Mouse (Mus musculus): ENCODE measurements around the gene Arhgef26.

The Arhgef26 gene

GRCm38 (mm10) chr3:62338044-62338443 is at the start of gene Arhgef26:
Gene Arhgef26 (plus strand): TSS chr3:62338344.
- in situ Hi-C loops (cut with MboI, MseI), result no loop called here

- in situ Hi-C loops (cut with MboI, MseI), result no loop called here
Measured at GRCm38 (mm10) chr3:62310493-62310892, 27.7 kb upstream of the Arhgef26 start.

DNA sequence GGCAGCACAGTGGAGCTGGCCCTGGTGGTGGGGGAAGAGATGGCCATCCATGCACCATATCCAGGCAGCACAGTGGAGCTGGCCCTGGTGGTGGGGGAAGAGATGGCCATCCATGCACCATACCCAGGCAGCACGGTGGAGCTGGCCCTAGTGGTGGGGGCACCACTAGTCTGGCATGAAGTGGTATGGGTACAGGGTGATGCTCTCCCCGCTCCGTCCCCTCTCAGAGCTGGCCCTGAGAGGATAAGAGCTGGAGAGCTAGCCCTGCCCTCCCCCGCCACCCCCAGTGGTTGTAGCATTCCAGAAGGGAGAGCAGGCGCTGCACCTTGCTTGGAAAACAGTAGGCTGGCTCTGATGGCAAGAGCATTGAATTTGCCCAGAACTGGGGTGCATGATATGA is 26.9 kb upstream of the Arhgef26 start:
- in situ Hi-C loops (cut with MboI, MseI), result no loop called here

GRCm38 (mm10) chr3:62324708-62325107 is 13.4 kb upstream of the Arhgef26 start:
- in situ Hi-C loops (cut with MboI, MseI), result no loop called here

DNA sequence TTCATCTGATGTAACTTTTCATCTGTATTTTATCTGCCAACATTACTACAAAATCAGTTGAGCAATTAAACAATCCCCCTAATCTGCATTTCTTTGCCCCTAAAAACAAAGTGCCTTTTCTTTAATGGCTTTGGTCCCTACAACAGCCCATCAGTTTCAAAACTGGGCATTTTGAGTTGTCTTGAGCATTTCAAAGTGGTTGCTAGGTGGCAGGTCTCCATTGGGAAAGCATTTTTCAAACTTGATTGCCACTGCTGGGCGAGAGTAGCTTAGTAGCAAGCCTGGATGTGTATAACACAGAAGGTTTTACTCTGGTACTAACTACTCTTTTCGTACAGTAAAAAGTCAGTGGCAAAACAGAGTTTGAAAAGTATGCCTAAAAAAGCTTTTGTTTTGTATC is 10.2 kb upstream of the Arhgef26 start:
- in situ Hi-C loops (cut with MboI, MseI), result no loop called here

DNA sequence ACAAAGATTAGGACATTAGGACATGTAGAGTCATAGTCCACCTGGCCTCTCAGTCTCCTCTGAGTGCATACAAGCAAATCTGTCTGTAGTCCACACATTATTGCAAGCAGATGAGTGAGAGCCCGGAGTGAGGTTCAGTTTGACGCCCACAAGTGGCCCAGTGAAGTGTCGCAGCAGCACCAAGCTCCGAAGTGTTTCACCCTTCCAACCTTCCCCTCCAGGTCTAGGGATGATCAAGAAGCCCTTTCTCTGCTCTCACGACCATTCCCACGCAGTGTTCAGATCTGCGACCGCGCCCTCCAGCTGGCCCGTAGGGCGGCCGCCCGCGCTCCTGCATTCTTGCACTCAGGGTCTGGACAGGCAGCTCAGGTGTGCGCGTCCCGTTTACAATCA is 313 bp downstream of the Arhgef26 start:
- in situ Hi-C loops (cut with MboI, MseI), result no loop called here

GRCm38 (mm10) chr3:62338854-62339515 is 841 bp downstream of the Arhgef26 start:
- in situ Hi-C loops (cut with MboI, MseI), result no loop called here

DNA sequence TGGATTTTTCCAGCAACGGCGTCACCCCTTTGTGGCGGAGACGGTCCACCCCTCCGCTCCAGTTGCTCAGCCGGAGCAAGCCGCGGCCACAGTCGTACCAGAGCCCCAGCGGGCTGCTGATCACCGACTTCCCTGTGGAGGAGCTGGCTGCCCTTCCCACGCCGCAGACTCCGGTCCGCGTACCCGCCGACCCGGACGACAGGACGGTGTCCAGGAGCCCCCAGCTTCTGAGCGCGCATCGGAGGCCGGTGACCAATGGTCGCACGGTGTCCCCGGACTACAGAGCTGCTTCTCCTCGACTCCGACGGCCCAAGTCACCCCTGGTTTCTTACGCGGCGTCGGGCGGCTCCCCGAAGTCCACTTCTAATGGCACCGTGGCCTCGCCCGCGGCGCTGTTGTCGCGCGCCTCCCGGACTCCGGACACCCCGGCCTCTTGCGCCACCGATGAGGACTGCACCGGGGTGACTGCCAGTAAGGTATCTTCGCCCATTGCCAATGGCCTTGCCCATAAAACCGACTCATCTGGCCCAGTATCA is 1.4 kb downstream of the Arhgef26 start:
- in situ Hi-C loops (cut with MboI, MseI), result no loop called here

- in situ Hi-C loops (cut with MboI, MseI), result no loop called here
Measured at GRCm38 (mm10) chr3:62340154-62340760, 2.1 kb downstream of the Arhgef26 start.

- in situ Hi-C loops (cut with MboI, MseI), result no loop called here
Measured at GRCm38 (mm10) chr3:62340861-62341260, 2.7 kb downstream of the Arhgef26 start.

GRCm38 (mm10) chr3:62341496-62342205 is 3.5 kb downstream of the Arhgef26 start:
- in situ Hi-C loops (cut with MboI, MseI), result no loop called here

DNA sequence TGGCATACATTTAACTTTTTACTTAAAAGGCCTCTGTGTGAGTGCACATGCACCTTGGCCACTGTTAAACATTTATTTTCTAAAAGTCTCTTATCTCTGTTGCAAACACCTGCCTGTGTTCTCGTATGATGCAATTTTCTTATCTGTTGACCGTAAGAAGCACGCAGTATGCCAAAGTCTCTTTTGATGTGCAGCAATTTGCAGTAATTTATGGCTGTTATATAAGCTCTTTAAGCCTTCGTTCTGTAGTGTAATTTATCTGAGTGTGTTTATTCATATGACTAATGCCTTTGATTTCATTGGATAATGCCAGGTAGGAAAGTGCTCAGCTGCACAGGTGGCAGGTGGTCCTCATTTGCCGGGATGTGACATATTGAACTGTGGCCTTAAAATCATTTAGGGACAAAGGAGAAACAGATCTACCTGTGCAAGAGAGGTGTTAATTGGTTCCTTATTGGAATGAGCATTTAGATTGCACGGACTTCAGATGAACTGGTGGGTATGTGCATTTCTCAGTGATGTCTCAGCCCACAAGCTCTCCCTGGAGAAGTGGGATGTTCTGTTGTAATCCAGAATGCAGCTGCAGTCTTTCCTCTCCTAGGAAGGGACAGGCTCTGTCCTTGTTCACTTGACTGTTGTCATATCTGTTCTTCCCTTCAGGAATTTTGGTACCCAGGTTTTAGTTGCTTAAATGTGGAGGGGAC is 10.5 kb downstream of the Arhgef26 start:
- in situ Hi-C loops (cut with MboI, MseI), result no loop called here

DNA sequence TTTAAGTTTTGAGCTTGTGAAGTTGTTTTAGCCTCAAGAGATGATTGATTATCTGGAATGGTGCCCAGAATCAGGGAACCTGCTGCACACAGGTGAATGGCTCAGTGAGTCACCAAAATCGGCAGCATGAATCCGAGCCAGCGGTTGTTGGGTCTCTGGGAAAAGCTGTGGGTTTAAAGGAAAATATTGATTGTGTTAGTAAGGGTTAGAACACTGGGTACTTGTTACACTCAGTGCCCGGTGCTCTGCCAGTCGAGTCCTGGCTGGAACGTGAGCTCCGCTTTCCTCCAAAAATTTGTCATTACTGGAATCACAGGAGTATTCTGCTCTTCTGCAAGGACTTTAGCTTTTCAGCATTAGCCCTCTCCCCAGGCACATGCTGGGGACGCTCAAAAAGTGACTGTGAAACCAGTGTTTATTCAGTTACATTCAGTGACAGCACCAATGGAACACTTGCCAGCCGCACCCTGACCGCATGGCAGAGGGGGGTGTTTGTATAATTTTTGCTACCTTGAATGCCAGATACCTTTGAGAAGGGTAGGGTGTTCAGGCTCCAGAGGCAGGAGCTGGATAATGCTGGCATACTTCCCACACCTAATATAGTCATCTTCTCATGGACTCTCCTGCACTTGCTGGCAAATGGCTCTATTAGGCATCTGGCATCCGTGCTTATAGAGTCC is 11.2 kb downstream of the Arhgef26 start:
- in situ Hi-C loops (cut with MboI, MseI), result no loop called here

DNA sequence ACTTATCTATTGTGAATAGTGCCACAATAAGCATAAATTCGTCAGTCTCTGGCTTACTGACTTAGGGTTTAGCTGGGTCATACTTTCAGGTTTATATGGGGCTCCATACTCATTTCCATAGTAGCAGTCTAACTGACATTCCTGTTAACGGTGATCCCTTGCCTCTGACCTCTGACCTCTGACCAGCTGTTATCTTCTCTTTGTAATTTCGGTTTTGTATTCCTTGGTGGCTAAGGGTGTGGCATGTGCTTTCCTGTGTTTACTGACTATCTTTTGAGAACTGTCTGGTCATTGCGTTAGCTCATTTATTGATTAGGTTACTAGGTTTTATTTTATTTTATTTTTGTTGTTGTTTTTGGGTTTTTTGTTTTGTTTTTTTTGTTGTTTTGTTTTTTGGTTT is 13.9 kb downstream of the Arhgef26 start:
- in situ Hi-C loops (cut with MboI, MseI), result no loop called here

GRCm38 (mm10) chr3:62352876-62353275 is 14.7 kb downstream of the Arhgef26 start:
- in situ Hi-C loops (cut with MboI, MseI), result no loop called here

- in situ Hi-C loops (cut with MboI, MseI), result no loop called here
Measured at GRCm38 (mm10) chr3:62367882-62368281, 29.7 kb downstream of the Arhgef26 start.

GRCm38 (mm10) chr3:62372841-62373240 is 34.7 kb downstream of the Arhgef26 start:
- in situ Hi-C loops (cut with MboI, MseI), result no loop called here

DNA sequence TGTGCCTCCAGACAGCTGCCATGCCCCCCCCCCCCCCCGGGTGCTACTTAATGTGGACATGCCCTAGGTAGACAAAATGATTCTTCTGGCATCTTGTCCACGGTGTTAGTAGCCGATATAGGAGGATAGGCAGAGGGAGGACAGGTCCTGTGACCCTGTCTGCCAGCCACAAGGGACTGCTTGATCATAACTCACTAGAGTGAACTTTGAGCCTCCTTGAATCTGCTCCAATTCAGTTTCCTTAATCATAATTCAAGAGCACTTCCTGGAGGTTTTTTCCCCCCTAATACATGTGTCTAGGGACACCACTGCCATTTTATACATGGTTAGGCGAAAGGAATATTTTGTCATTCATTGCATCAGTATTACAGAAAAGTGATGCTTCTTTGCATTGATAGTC is 36.2 kb downstream of the Arhgef26 start:
- in situ Hi-C loops (cut with MboI, MseI), result no loop called here

DNA sequence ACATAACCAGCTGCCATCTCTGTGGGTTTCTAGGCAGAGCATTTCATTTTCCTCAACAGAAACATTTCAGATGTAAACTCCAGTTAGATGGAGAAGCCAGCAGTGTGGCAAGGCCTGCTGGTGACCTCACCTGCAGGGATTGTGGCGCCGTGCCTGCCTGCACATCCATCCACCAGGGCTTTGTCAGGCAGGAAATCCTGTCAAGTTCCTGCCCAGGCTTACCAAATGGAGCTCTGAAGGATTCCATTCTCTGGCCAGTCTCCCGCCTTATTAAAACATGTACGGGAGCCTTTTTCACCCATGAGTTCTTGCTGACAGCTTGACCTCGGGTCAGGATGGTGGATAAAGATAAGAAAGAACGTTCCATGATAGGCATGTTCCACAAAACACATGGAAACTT is 36.7 kb downstream of the Arhgef26 start:
- in situ Hi-C loops (cut with MboI, MseI), result no loop called here

- in situ Hi-C loops (cut with MboI, MseI), result no loop called here
Measured at GRCm38 (mm10) chr3:62376719-62377118, 38.6 kb downstream of the Arhgef26 start.

GRCm38 (mm10) chr3:62379946-62380345 is 41.8 kb downstream of the Arhgef26 start:
- in situ Hi-C loops (cut with MboI, MseI), result no loop called here

DNA sequence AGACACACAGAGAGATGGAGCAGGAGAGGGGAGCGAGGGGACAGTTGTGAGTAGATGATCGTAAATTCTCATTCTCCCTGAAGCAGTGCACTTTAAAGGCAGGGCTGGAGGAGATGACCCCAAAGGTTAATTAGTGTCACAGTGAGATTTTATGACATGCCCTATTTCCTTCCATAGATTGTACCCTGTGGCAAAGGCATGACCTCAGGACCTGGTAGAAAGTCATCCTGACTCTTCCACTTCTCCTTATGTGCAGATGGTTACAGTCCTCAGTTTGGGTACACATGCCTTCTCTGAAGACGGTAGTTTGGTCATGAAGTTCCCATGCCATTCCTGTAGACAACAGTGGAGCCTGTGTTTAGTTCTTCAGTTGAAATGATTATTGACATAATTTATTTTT is 42.3 kb downstream of the Arhgef26 start:
- in situ Hi-C loops (cut with MboI, MseI), result no loop called here

Measured in regulatory T cell (primary cell).